Mouse (Mus musculus) forelimb bud, embryonic 11.5 days (tissue): ENCODE data around the gene Mia2.
A peak's percentile ranks its signal among the peaks of the same experiment; 100 is the strongest.
"Not testable (repeated sequence)": the region's sequence is repeated elsewhere in the genome, so short reads cannot be mapped to it uniquely, and the experiment has no call there.

Experiments used
- DNase-seq: peaks from one replicate; pipeline ENCODE4 v3.0.0-alpha.2; 2012; ENCODE audit warnings: low read depth, low spot score

Gene Mia2

GRCm38 (mm10) chr12:59095104-59096025 is at the start of gene Mia2:
TSS of gene Mia2 (plus strand) at chr12:59095799.
- no peak for DNase-seq

GRCm38 (mm10) chr12:59052470-59052869 is 43.1 kb upstream of the Mia2 start:
- no peak for DNase-seq

GRCm38 (mm10) chr12:59053166-59053565 is 42.4 kb upstream of the Mia2 start:
- DNase-seq: no peak

GRCm38 (mm10) chr12:59053976-59054375 is 41.6 kb upstream of the Mia2 start:
- no peak for DNase-seq

- DNase-seq: no peak
These were observed 40.3 kb upstream of the Mia2 start for GRCm38 (mm10) chr12:59055196-59055850.

GRCm38 (mm10) chr12:59056222-59056621 is 39.4 kb upstream of the Mia2 start:
- no peak for DNase-seq

GRCm38 (mm10) chr12:59058242-59058641 is 37.4 kb upstream of the Mia2 start:
- not testable (repeated sequence) for DNase-seq

GRCm38 (mm10) chr12:59060322-59060721 is 35.3 kb upstream of the Mia2 start:
- DNase-seq: no peak

GRCm38 (mm10) chr12:59060993-59061595 is 34.5 kb upstream of the Mia2 start, which contains the start of gene Trappc6b:
TSS of gene Trappc6b (minus strand) at chr12:59061472.
- peak; percentile 78 for DNase-seq

GRCm38 (mm10) chr12:59064837-59065236 is 30.8 kb upstream of the Mia2 start:
- DNase-seq: no peak

GRCm38 (mm10) chr12:59065776-59066175 is 29.8 kb upstream of the Mia2 start:
- no peak for DNase-seq

GRCm38 (mm10) chr12:59066448-59067077 is 29.0 kb upstream of the Mia2 start, which contains the start of gene Pnn:
TSS of gene Pnn (plus strand) at chr12:59066884.
- DNase-seq: peak; percentile 96

GRCm38 (mm10) chr12:59067095-59067494 is 28.5 kb upstream of the Mia2 start:
- DNase-seq: no peak

GRCm38 (mm10) chr12:59068791-59069190 is 26.8 kb upstream of the Mia2 start:
- DNase-seq: no peak

- DNase-seq: no peak
These were observed 23.3 kb upstream of the Mia2 start for GRCm38 (mm10) chr12:59072286-59072685.

- no peak for DNase-seq
These were observed 21.5 kb upstream of the Mia2 start for GRCm38 (mm10) chr12:59074052-59074451.

- DNase-seq: no peak
These were observed 18.6 kb upstream of the Mia2 start for GRCm38 (mm10) chr12:59076996-59077395.

GRCm38 (mm10) chr12:59077883-59078282 is 17.7 kb upstream of the Mia2 start:
- DNase-seq: no peak

GRCm38 (mm10) chr12:59080461-59080860 is 15.1 kb upstream of the Mia2 start:
- DNase-seq: no peak

GRCm38 (mm10) chr12:59084446-59084845 is 11.2 kb upstream of the Mia2 start:
- DNase-seq: no peak

GRCm38 (mm10) chr12:59086171-59086570 is 9.4 kb upstream of the Mia2 start:
- no peak for DNase-seq

- no peak for DNase-seq
These were observed 2.1 kb upstream of the Mia2 start for GRCm38 (mm10) chr12:59093543-59093942.
